Mouse (Mus musculus): ENCODE measurements at regions not wholly inside any gene's neighbourhood (a gene's known extent, or its start where the extent isn't known, plus 50 kb on each side); places are given as distances from the start of the nearest gene placed in this dataset.

GRCm38 (mm10) chrX:11855910-11856309 lies 304.2 kb downstream of the Bcor start:
- DNase-seq = peak in 1 of 2 experiments; percentile 26

GRCm38 (mm10) chrX:11859396-11859795 lies 300.8 kb downstream of the Bcor start:
- peak; percentile 35 to 45 for DNase-seq

DNA sequence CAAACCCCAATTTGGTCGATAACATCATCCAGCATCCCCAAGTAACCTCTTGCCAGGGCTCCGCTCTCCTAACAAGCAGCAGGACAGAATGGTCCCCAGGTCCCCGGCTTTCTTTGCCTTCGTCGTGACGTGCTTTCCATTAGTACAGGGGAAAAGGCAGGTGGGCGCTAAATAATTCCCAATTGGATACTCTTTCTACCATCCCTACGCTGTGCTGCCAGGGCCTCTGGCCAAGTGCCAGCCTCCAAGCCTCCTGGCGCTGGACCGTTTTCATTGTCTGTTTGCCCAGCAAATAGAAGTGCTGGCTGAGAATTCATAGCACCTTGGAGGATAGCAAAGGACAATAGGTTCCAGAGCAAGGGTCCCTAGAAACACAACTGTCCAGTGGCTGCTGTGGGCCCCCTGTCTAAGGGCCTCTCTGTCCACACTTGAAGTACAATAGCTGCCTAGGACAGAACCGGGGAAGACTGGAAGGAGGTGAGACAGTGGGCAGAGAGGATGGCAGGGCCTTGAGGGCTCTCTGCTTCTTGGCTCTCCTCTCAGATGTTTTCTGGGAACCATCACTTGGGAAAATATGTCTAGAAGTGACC lies 298.9 kb downstream of the Bcor start:
- peak; percentile 64 to 67 for DNase-seq

- peak; percentile 57 to 62 for DNase-seq
Measured at GRCm38 (mm10) chrX:11861892-11862291, 298.3 kb downstream of the Bcor start.

DNA sequence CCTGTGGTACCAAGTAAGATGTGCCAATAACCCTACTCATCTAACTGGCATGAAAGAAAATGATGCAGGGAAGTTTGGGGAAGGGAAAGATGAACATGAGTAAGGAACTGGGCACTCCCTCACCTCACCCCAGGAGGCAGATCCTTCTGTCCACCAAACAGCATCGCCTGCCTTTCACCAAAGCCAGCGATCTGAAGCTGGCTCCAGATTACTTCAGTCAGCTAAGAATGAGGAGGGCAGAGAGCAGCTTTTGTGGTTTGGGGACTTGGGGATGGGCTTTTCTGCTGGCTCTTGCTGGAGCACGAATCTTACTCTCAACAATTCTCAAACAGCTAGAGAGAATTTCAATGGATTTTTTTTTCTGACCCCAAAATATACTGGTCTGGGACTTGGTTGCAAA lies 297.0 kb downstream of the Bcor start:
- DNase-seq = peak in 1 of 2 experiments; percentile 24

GRCm38 (mm10) chrX:11873913-11874312 lies 286.2 kb downstream of the Bcor start:
- no peak for DNase-seq

DNA sequence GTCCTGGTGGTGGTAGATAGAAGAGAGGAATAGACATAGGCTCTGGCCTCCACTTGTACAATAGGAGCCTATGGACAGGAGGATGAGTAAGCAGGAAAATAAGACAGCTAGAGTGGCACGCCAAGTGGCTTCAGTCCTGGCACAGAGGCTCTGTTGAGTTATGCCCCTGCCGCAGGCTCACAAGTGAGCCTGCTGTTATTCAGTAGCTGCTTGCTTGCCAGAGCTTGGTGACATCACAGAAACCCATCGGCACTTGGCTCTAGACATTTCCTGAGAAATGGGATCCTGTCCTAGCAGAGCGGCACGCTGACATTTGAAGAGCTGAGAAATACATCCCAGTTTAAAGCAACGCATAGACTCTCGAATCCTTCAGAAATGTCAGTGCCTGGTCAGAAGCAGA lies 283.5 kb downstream of the Bcor start:
- peak; percentile 37 to 65 for DNase-seq

DNA sequence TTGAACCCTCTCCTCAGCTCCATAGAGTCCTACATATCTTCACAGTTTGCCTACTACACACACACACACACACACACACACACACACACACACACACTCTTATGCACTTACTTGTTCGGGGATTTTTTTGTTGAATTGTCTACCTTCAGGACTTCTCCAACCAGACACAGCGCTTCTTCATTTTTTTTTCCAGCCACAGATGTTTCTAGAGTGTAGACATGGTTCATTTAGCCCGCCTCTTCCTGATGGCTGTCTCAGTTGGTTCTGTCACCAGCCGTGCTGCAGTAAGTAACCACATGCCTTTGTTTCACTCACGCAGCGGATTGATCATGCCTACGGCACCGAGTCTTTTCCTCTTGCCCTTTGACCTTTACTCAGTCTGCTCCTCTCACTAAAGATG lies 282.1 kb downstream of the Bcor start:
- DNase-seq = no peak

DNA sequence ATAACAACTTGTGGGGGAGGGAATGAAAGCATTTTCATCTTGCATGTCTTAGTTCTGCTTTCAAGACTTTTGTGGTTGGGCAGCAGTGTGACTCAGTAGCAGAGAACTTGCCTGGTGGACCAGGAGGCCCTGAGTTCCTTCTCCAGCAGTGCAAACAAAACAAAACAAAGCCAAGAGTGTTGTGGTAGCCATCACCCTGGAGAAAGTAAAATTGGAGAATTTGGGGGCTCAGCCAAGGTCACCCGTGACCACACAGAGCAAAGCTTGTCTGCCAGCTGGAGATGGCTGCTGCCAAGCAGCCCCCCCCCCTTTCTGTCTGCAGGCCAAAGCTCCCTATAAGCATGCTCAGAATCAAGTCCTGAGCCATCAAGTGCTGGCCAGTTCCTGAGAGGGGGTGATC lies 279.2 kb downstream of the Bcor start:
- DNase-seq = peak; percentile 44 to 58

GRCm38 (mm10) chrX:11883738-11884716 lies 276.1 kb downstream of the Bcor start:
- no peak for DNase-seq

DNA sequence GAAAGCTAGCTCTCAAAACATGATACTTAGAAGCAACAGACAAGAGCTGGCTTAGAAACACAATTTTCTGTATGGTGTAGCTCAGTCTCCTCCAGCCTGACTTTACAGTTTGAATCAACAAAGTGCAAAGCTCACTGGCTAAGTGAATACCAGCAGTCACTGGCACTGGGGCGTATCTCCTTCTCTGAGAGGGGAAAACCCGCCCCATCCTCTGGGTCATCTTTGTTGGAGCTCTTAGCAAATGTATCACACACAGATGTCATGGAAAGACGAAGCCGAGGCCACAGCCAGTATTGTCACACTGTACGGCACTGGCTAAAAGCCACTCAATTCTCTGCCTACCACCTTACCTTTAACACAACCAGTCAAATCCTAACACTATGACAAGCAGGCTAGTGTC lies 267.8 kb downstream of the Bcor start:
- DNase-seq = no peak

DNA sequence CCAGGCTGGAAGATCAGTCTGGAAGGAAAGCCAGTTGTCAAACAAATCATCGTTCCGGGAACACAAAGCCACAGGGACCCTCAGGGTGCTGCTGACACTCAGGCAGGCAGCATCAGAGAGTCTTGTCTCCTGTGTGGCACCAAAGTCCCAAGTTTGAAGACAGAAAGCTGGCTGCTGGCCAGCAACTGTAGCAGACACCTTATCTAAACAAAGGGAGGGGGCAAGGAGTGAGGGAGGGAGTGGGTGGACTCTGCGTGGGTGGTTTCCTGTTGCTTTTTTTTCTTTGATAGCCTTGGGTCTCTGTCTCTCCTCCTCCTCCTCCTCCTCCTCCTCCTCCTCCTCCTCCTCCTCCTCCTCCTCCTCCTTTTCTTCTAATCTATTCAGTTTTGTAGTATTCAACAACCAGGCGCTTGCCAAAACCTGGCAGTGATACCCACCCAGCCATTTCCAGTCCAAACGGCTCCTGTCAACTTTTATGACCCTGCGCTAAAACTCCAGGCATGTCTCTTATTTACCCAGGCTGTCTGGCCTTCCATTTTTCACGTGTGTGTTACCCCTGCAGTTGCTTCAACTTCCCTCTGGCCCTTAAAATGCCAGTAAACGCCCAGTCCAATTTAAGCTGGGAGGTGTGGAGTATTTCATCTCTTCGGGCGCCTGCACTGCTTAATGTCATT lies 266.4 kb downstream of the Bcor start:
- DNase-seq = no peak

GRCm38 (mm10) chrX:11894280-11894662 lies 265.9 kb downstream of the Bcor start:
- DNase-seq = no peak

DNA sequence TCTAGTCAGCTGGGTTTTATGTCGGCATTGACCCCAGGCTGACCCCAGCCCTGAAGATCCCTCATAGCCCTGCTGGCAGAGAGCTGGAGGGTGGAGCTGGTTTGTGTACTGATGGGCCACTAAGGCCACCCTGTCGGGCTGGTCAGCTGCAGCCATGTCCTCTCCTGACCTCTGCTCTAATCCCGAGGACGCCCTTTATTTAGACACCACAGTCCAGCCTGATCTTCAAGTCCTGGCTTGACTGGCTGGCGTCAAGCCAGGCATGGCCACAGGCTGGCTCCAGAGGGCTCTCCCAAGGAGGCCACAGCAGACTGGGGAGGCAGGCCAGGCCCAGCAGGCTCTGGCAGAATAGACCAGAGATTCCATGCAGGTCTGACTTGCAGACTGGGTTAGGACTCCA lies 264.8 kb downstream of the Bcor start:
- peak in 1 of 2 experiments; percentile 42 for DNase-seq

DNA sequence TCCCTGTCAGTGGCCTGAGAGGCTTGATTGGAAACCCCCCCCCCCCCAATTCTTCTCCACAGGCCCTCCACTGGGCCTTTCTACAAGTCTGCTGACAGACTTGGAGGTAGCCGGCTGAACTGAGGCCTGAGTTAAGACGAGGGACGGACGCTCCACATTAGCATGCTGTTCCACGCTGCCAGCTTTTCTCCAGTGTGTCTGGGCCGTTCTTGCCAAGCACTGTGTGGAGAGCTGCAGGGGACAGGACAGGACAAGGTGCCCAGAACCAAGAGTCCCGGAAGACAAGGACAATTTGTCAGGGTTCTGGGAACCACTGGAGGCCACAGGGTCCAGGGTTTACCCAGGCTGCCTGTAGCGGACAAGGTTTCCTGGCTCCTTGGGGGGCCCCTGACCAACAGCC lies 261.9 kb downstream of the Bcor start:
- DNase-seq = peak in 1 of 2 experiments; percentile 29

DNA sequence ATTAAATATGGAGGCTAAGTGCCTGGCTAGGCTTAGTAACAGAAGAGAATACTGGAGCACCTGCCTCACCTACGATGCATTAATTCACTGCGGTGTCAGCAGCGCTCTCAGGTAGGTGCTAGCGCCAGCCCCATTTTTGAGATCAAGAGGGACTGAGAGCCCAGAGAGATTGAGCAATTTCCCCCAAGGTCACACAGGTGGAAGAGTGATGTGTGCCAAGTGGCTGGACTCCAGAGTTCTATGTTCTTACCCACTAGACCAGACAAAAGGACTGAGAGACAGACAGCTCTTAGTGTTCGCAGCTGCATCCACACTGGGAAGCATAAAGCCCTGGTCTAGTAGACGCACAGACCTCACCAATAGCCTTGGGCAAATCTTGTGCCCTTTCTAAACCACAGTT lies 261.1 kb downstream of the Bcor start:
- no peak for DNase-seq

DNA sequence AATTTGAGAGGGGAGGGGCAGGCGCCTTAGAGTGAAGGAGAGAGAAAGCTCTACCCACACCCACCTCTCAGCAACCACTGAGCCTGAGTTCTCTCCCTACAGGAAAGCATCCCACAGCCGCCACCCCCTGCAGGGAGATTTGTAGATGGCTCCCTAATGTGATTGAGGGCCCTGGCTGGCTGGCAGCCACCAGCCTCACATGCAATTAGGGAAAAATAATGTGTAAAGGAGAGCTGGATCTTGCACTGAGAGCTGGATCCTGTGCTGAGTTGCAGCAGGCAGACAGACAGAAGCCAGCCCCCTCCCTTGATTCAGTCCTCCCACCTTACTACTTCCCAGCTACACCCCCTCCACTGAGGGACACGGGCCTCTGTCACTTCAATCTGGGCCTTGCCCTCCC lies 260.2 kb downstream of the Bcor start:
- DNase-seq = no peak

GRCm38 (mm10) chrX:11901791-11902190 lies 258.4 kb downstream of the Bcor start:
- no peak for DNase-seq

DNA sequence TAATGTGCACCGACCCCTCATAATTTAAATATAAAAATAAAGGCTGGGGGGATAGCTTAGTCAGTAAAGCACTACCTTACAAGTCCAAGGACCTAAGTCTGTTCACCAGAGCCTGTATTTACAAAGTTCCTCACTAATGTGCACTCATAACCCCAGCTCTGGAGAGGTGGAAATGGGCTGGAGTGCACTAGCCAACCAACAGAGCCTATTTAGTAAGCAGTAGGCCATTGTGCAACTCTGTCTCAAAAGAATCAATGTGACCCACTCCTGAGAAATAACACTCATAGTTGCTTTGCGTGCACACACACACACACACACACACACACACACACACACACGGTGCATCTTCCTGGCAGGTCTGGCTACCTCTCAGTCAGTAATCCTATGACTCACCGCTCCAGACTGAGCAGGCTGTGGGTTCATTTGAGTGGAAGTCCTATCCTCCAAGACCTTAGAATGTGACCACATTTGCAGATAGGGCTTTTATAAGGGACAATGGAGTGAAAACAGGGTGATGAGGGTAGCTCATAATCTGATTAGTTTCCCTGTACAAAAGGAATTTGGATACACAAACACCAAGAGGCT lies 256.9 kb downstream of the Bcor start:
- no peak for DNase-seq

- no peak for DNase-seq
Measured at GRCm38 (mm10) chrX:11905231-11905630, 254.9 kb downstream of the Bcor start.

DNA sequence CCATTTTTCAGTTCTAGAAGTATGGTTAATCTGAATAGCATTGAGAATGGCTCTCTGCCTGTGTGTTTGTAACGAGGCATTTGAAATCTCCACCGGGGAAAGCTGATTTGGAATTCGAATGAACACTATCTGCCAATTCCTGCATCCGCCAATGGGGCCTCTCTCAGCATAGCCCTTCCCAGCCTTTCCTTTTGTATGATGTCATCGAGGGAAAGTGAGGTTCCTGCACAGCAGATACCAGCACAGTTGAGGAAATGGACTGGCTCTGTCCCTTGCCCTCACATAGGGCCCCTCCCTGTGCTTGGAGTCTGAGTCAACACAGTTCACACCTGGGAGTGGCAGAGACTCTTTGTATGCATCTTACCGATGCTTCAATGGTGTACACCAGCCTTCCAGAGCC lies 253.0 kb downstream of the Bcor start:
- peak; percentile 20 to 25 for DNase-seq

GRCm38 (mm10) chrX:11915984-11916383 lies 244.2 kb downstream of the Bcor start:
- DNase-seq = peak; percentile 23 to 43

GRCm38 (mm10) chrX:11920231-11920630 lies 239.9 kb downstream of the Bcor start:
- DNase-seq = no peak

Measured in cerebellum, postnatal 10 days (tissue).